Mouse (Mus musculus): ENCODE measurements around the gene Atp6v1fnb. TPM values are rescaled to one million over a fixed set of nuclear protein-coding genes. Genes with fewer than 3 reads are reported as not detected.

Atp6v1fnb gene
- polyA plus RNA-seq, 1 experiment from 2014 or later: 0.34 TPM

GRCm38 (mm10) chr6:29435940-29436451, 35.2 kb upstream of the Atp6v1fnb start:
- peak overlapping the region; percentile 66 for H3K4me3 ChIP-seq
- peaks cover 60% of the 10 kb centered on the region for H3K4me1 ChIP-seq
- peak overlapping the region; percentile 87 for H3K27ac ChIP-seq
- 6% methylated on average over 6 of the region's 6 CpGs for WGBS
- peak; percentile 53 for DNase-seq (ENCODE audit: low spot score)
- no peaks in the 10 kb centered on the region for H3K9me3 ChIP-seq (replicated peaks)
- peaks cover 41% of the 10 kb centered on the region for H3K27me3 ChIP-seq (ENCODE audit: low read depth, poor library complexity, severe bottlenecking)
- H3K36me3 ChIP-seq: peaks cover 2% of the 10 kb centered on the region; the same call in 1 of the 2 replicates

- Histone ChIP-seq H3K4me1 (peaks cover 55% of the 10 kb centered on the region), H3K27me3 (ENCODE audit: low read depth, poor library complexity, severe bottlenecking) (peaks cover 36% of the 10 kb centered on the region), H3K27ac (peak overlapping the region; percentile 87), H3K9me3 (replicated peaks) (no peaks in the 10 kb centered on the region), H3K4me3 (peak overlapping the region; percentile 66), H3K36me3 (peaks cover 6% of the 10 kb centered on the region; the same call in 1 of the 2 replicates)
- DNase-seq (ENCODE audit: low spot score): peak; percentile 42
- WGBS: 10% methylated on average over 11 of the region's 11 CpGs
Measured at GRCm38 (mm10) chr6:29436461-29436934, 34.7 kb upstream of the Atp6v1fnb start.

GRCm38 (mm10) chr6:29439251-29439650, 32.0 kb upstream of the Atp6v1fnb start:
- Histone ChIP-seq H3K36me3 (peaks cover 20% of the 10 kb centered on the region; the same call in 1 of the 2 replicates), H3K27me3 (ENCODE audit: low read depth, poor library complexity, severe bottlenecking) (peaks cover 8% of the 10 kb centered on the region), H3K9me3 (replicated peaks) (no peaks in the 10 kb centered on the region), H3K27ac (no peak overlapping the region), H3K4me3 (no peak overlapping the region), H3K4me1 (peaks cover 28% of the 10 kb centered on the region)
- DNase-seq (ENCODE audit: low spot score): no peak
- 81% methylated on average over 4 of the region's 4 CpGs for WGBS

GRCm38 (mm10) chr6:29439789-29440188, 31.4 kb upstream of the Atp6v1fnb start:
- Histone ChIP-seq H3K36me3 (peaks cover 23% of the 10 kb centered on the region; the same call in 1 of the 2 replicates), H3K27ac (no peak overlapping the region), H3K27me3 (ENCODE audit: low read depth, poor library complexity, severe bottlenecking) (peaks cover 3% of the 10 kb centered on the region; the same call in 1 of the 2 replicates), H3K9me3 (replicated peaks) (no peaks in the 10 kb centered on the region), H3K4me3 (no peak overlapping the region), H3K4me1 (peaks cover 23% of the 10 kb centered on the region)
- WGBS: 95% methylated on average over 6 of the region's 6 CpGs
- DNase-seq (ENCODE audit: low spot score): no peak

- peaks cover 68% of the 10 kb centered on the region for H3K36me3 ChIP-seq
- no peak overlapping the region for H3K27ac ChIP-seq
- H3K27me3 ChIP-seq (ENCODE audit: low read depth, poor library complexity, severe bottlenecking): no peaks in the 10 kb centered on the region
- no peaks in the 10 kb centered on the region for H3K4me1 ChIP-seq
- WGBS: 71% methylated on average over 11 of the region's 11 CpGs
- DNase-seq (ENCODE audit: low spot score): peak; percentile 61
- H3K9me3 ChIP-seq (replicated peaks): no peaks in the 10 kb centered on the region
- no peak overlapping the region for H3K4me3 ChIP-seq
Measured at GRCm38 (mm10) chr6:29444773-29445172, 26.5 kb upstream of the Atp6v1fnb start.

- H3K9me3 ChIP-seq (replicated peaks): no peaks in the 10 kb centered on the region
- no peak overlapping the region for H3K4me3 ChIP-seq
- H3K36me3 ChIP-seq: peaks cover 68% of the 10 kb centered on the region
- WGBS: 91% methylated on average over 7 of the region's 7 CpGs
- H3K27me3 ChIP-seq (ENCODE audit: low read depth, poor library complexity, severe bottlenecking): no peaks in the 10 kb centered on the region
- H3K4me1 ChIP-seq: no peaks in the 10 kb centered on the region
- no peak for DNase-seq (ENCODE audit: low spot score)
- H3K27ac ChIP-seq: no peak overlapping the region
Measured at GRCm38 (mm10) chr6:29445354-29445753, 25.9 kb upstream of the Atp6v1fnb start.

GRCm38 (mm10) chr6:29449858-29450257, 21.4 kb upstream of the Atp6v1fnb start:
- no peak overlapping the region for H3K27ac ChIP-seq
- no peaks in the 10 kb centered on the region for H3K27me3 ChIP-seq (ENCODE audit: low read depth, poor library complexity, severe bottlenecking)
- WGBS: 30% methylated on average over 4 of the region's 4 CpGs
- DNase-seq (ENCODE audit: low spot score): no peak
- H3K9me3 ChIP-seq (replicated peaks): no peaks in the 10 kb centered on the region
- H3K4me3 ChIP-seq: no peak overlapping the region
- peaks cover 82% of the 10 kb centered on the region for H3K36me3 ChIP-seq
- H3K4me1 ChIP-seq: no peaks in the 10 kb centered on the region

GRCm38 (mm10) chr6:29450667-29451066, 20.6 kb upstream of the Atp6v1fnb start:
- Histone ChIP-seq H3K36me3 (peaks cover 75% of the 10 kb centered on the region), H3K4me3 (no peak overlapping the region), H3K9me3 (replicated peaks) (no peaks in the 10 kb centered on the region), H3K4me1 (no peaks in the 10 kb centered on the region), H3K27ac (no peak overlapping the region), H3K27me3 (ENCODE audit: low read depth, poor library complexity, severe bottlenecking) (no peaks in the 10 kb centered on the region)
- WGBS: 98% methylated on average over 6 of the region's 6 CpGs
- DNase-seq (ENCODE audit: low spot score): no peak

GRCm38 (mm10) chr6:29461502-29461901, 9.7 kb upstream of the Atp6v1fnb start:
- Histone ChIP-seq H3K9me3 (replicated peaks) (no peaks in the 10 kb centered on the region), H3K4me3 (no peak overlapping the region), H3K36me3 (peaks cover 30% of the 10 kb centered on the region; the same call in 1 of the 2 replicates), H3K27ac (no peak overlapping the region), H3K27me3 (ENCODE audit: low read depth, poor library complexity, severe bottlenecking) (no peaks in the 10 kb centered on the region), H3K4me1 (no peaks in the 10 kb centered on the region)
- WGBS: 68% methylated on average over 7 of the region's 7 CpGs
- DNase-seq (ENCODE audit: low spot score): no peak

- 83% methylated on average over 3 of the region's 3 CpGs for WGBS
- peaks cover 16% of the 10 kb centered on the region; the same call in 1 of the 2 replicates for H3K36me3 ChIP-seq
- peaks cover 5% of the 10 kb centered on the region for H3K4me1 ChIP-seq
- DNase-seq (ENCODE audit: low spot score): no peak
- H3K27me3 ChIP-seq (ENCODE audit: low read depth, poor library complexity, severe bottlenecking): no peaks in the 10 kb centered on the region
- no peaks in the 10 kb centered on the region for H3K9me3 ChIP-seq (replicated peaks)
- H3K27ac ChIP-seq: no peak overlapping the region
- H3K4me3 ChIP-seq: no peak overlapping the region
Measured at GRCm38 (mm10) chr6:29463388-29463787, 7.8 kb upstream of the Atp6v1fnb start.

- peak; percentile 95 for DNase-seq (ENCODE audit: low spot score)
- WGBS: under 1% methylated on average over 39 of the region's 39 CpGs
- H3K27ac ChIP-seq: peak within 1 kb of the TSS; percentile 80
- no peaks in the 10 kb centered on the region for H3K27me3 ChIP-seq (ENCODE audit: low read depth, poor library complexity, severe bottlenecking)
- H3K4me1 ChIP-seq: peaks cover 14% of the 10 kb centered on the region
- H3K36me3 ChIP-seq: peaks cover 26% of the 10 kb centered on the region
- H3K4me3 ChIP-seq: peak within 1 kb of the TSS; percentile 79
- no peaks in the 10 kb centered on the region for H3K9me3 ChIP-seq (replicated peaks)
Measured at GRCm38 (mm10) chr6:29467583-29468354, 3.5 kb upstream of the Atp6v1fnb start, which contains the start of gene Atp6v1f. Gene Atp6v1f (plus strand): TSS chr6:29467718.

GRCm38 (mm10) chr6:29468851-29469250, 2.4 kb upstream of the Atp6v1fnb start:
- peaks cover 26% of the 10 kb centered on the region for H3K36me3 ChIP-seq
- H3K4me3 ChIP-seq: peak overlapping the region; percentile 79
- H3K27ac ChIP-seq: no peak overlapping the region
- no peaks in the 10 kb centered on the region for H3K27me3 ChIP-seq (ENCODE audit: low read depth, poor library complexity, severe bottlenecking)
- H3K4me1 ChIP-seq: peaks cover 20% of the 10 kb centered on the region
- no peak for DNase-seq (ENCODE audit: low spot score)
- 87% methylated on average over 3 of the region's 3 CpGs for WGBS
- no peaks in the 10 kb centered on the region for H3K9me3 ChIP-seq (replicated peaks)
